Mouse (Mus musculus) splenic B cell, adult 2 months (primary cell): ENCODE measurements at regions not wholly inside any gene's neighbourhood (a gene's known extent, or its start where the extent isn't known, plus 50 kb on each side); places are given as distances from the start of the nearest gene placed in this dataset.

Experiments used
- DNase-seq: peaks from one replicate; pipeline ENCODE4 v3.0.0-alpha.2; 2011; ENCODE audit warnings: low read depth, low spot score
- H3K27me3 ChIP-seq: 2 replicates; pipeline ENCODE4 v1.6.1; 2012; ENCODE audit warnings: mild to moderate bottlenecking, low read length, moderate library complexity, mixed read lengths; ENCODE audit not compliant: control insufficient read depth, poor library complexity, insufficient read depth, severe bottlenecking
- H3K36me3 ChIP-seq: 2 replicates; pipeline ENCODE4 v1.6.1; 2012; ENCODE audit warnings: mild to moderate bottlenecking, low read length, moderate library complexity, mixed read lengths; ENCODE audit not compliant: control insufficient read depth, poor library complexity, insufficient read depth, severe bottlenecking

- Histone ChIP-seq H3K36me3 (no peaks in the 10 kb centered on the region), H3K27me3 (no peaks in the 10 kb centered on the region)
- DNase-seq = no peak
Measured at GRCm38 (mm10) chr9:86230673-86231350, 233.9 kb downstream of the Ube2cbp start.

- H3K27me3 ChIP-seq = no peaks in the 10 kb centered on the region
- no peak for DNase-seq
- H3K36me3 ChIP-seq = no peaks in the 10 kb centered on the region
Measured at GRCm38 (mm10) chr9:86231692-86232091, 233.1 kb downstream of the Ube2cbp start.

GRCm38 (mm10) chr9:86232174-86232573 lies 232.6 kb downstream of the Ube2cbp start:
- DNase-seq = no peak
- Histone ChIP-seq H3K27me3 (no peaks in the 10 kb centered on the region), H3K36me3 (no peaks in the 10 kb centered on the region)

GRCm38 (mm10) chr9:86233775-86234174 lies 231.0 kb downstream of the Ube2cbp start:
- Histone ChIP-seq H3K27me3 (no peaks in the 10 kb centered on the region), H3K36me3 (no peaks in the 10 kb centered on the region)
- no peak for DNase-seq

GRCm38 (mm10) chr9:86238691-86239090 lies 226.1 kb downstream of the Ube2cbp start:
- no peaks in the 10 kb centered on the region for H3K36me3 ChIP-seq
- no peak for DNase-seq
- no peaks in the 10 kb centered on the region for H3K27me3 ChIP-seq

GRCm38 (mm10) chr9:86240287-86240686 lies 224.5 kb downstream of the Ube2cbp start:
- no peaks in the 10 kb centered on the region for H3K36me3 ChIP-seq
- no peak for DNase-seq
- H3K27me3 ChIP-seq = no peaks in the 10 kb centered on the region

GRCm38 (mm10) chr9:86240896-86241295 lies 223.9 kb downstream of the Ube2cbp start:
- no peak for DNase-seq
- Histone ChIP-seq H3K27me3 (no peaks in the 10 kb centered on the region), H3K36me3 (no peaks in the 10 kb centered on the region)

- H3K36me3 ChIP-seq = no peaks in the 10 kb centered on the region
- DNase-seq = no peak
Measured at GRCm38 (mm10) chr9:86250197-86250596, 214.6 kb downstream of the Ube2cbp start.

GRCm38 (mm10) chr9:86251331-86251730 lies 213.4 kb downstream of the Ube2cbp start:
- H3K27me3 ChIP-seq = no peaks in the 10 kb centered on the region
- no peak for DNase-seq

More at GRCm38 (mm10) chr9:86250197-86250596, 214.6 kb downstream of the Ube2cbp start:
- no peaks in the 10 kb centered on the region for H3K27me3 ChIP-seq

More at GRCm38 (mm10) chr9:86251331-86251730, 213.4 kb downstream of the Ube2cbp start:
- no peaks in the 10 kb centered on the region for H3K36me3 ChIP-seq
